Mouse (Mus musculus) hindbrain, embryonic 10.5 days (tissue): ENCODE results near the gene Fxyd1. TPM values are rescaled to one million over a fixed set of nuclear protein-coding genes. Genes with fewer than 3 reads are reported as not detected.

Source experiments
- DNase-seq: peaks from one replicate; pipeline ENCODE4 v3.0.0-alpha.2; 2017; ENCODE audit warnings: low spot score
- H3K27ac ChIP-seq: fragments of 300-500 bp; sonication (generic); 2 replicates; pipeline ENCODE4 v1.5.1; 2016; ENCODE audit warnings: mild to moderate bottlenecking, moderate library complexity
- H3K27me3 ChIP-seq: fragments of 300-500 bp; sonication (generic); 2 replicates; pipeline ENCODE4 v1.6.1; 2016; ENCODE audit warnings: mild to moderate bottlenecking; ENCODE audit not compliant: poor library complexity, insufficient read depth, severe bottlenecking
- H3K36me3 ChIP-seq: fragments of 300-500 bp; sonication (generic); 2 replicates; pipeline ENCODE4 v1.6.1; 2016; ENCODE audit warnings: mild to moderate bottlenecking, moderate library complexity
- H3K4me1 ChIP-seq: fragments of 300-500 bp; sonication (generic); replicated peaks from 2 replicates; pipeline ENCODE4 v1.6.1; 2016; ENCODE audit warnings: mild to moderate bottlenecking
- H3K4me3 ChIP-seq: fragments of 300-500 bp; sonication (generic); 2 replicates; pipeline ENCODE4 v1.5.1; 2016; ENCODE audit warnings: mild to moderate bottlenecking, moderate library complexity
- H3K9me3 ChIP-seq: fragments of 300-500 bp; sonication (generic); 2 replicates; pipeline ENCODE4 v1.6.1; 2016; ENCODE audit warnings: mild to moderate bottlenecking, moderate library complexity
- WGBS: fragments of 180-500 bp; shearing (Covaris S2); methylation state at CpG from one replicate; pipeline ENCODE4 v1.1.7; 2016; 5-methylcytosine and 5-hydroxymethylcytosine counted together
- polyA plus RNA-seq: library from polyadenylated mRNA; unstranded; fragments of >200 nt; fragmentation: Nextera tagmentation; extraction: Ambion mirVana; gene quantifications from 2 replicates; pipeline ENCODE4 v1.2.1, GENCODE M21; 2016

Fxyd1 gene
- polyA plus RNA-seq, 1 experiment from 2014 or later, result 14.0 TPM

GRCm38 (mm10) chr7:31074061-31074712, 17.2 kb upstream of the Fxyd1 start:
- Histone ChIP-seq H3K27me3 (no peaks in the 10 kb centered on the region), H3K36me3 (no peaks in the 10 kb centered on the region), H3K9me3 (no peaks in the 10 kb centered on the region), H3K27ac (peak overlapping the region; percentile 2; the same call in 1 of the 2 replicates), H3K4me1 (peaks cover 48% of the 10 kb centered on the region), H3K4me3 (no peak overlapping the region)
- no peak for DNase-seq
- WGBS, result 73% methylated on average over 7 of the region's 7 CpGs

DNA sequence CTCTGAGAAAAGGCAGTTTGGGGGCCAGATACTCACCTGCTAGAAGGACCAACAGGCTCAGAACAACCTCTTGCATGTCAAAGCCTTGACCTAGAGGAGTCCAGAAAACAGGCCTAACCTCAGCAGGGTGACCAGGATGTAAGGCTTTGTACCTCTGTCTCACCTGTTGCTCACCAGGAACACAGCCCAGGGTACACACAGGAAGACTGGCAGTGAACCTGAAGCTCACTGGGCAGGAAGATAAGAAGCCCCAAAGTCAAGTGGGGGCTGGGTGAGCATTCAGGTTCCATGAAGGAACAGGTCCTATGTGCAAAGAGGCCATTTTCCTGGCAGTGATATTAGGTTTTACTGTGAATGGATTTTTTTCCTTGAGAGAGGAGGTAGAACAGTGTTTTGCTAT, 16.5 kb upstream of the Fxyd1 start:
- no peaks in the 10 kb centered on the region for H3K27me3 ChIP-seq
- DNase-seq, result no peak
- peak overlapping the region; percentile 59; the same call in 1 of the 2 replicates for H3K27ac ChIP-seq
- peaks cover 48% of the 10 kb centered on the region for H3K4me1 ChIP-seq
- H3K4me3 ChIP-seq, result no peak overlapping the region
- H3K9me3 ChIP-seq, result no peaks in the 10 kb centered on the region
- H3K36me3 ChIP-seq, result no peaks in the 10 kb centered on the region

GRCm38 (mm10) chr7:31072326-31072725, 15.3 kb upstream of the Fxyd1 start:
- Histone ChIP-seq H3K9me3 (no peaks in the 10 kb centered on the region), H3K36me3 (no peaks in the 10 kb centered on the region), H3K27ac (peak overlapping the region; percentile 59; the same call in 1 of the 2 replicates), H3K4me3 (no peak overlapping the region), H3K27me3 (no peaks in the 10 kb centered on the region), H3K4me1 (peaks cover 41% of the 10 kb centered on the region)
- 56% methylated on average over 9 of the region's 9 CpGs for WGBS
- peak; percentile 37 for DNase-seq

- H3K4me3 ChIP-seq, result no peak overlapping the region
- no peaks in the 10 kb centered on the region for H3K27me3 ChIP-seq
- H3K27ac ChIP-seq, result peak overlapping the region; percentile 8; the same call in 1 of the 2 replicates
- no peaks in the 10 kb centered on the region for H3K36me3 ChIP-seq
- no peaks in the 10 kb centered on the region for H3K9me3 ChIP-seq
- H3K4me1 ChIP-seq, result peaks cover 35% of the 10 kb centered on the region
- no peak for DNase-seq
- WGBS, result 80% methylated on average over 6 of the region's 6 CpGs
Observed at GRCm38 (mm10) chr7:31070324-31070723, 13.3 kb upstream of the Fxyd1 start.

DNA sequence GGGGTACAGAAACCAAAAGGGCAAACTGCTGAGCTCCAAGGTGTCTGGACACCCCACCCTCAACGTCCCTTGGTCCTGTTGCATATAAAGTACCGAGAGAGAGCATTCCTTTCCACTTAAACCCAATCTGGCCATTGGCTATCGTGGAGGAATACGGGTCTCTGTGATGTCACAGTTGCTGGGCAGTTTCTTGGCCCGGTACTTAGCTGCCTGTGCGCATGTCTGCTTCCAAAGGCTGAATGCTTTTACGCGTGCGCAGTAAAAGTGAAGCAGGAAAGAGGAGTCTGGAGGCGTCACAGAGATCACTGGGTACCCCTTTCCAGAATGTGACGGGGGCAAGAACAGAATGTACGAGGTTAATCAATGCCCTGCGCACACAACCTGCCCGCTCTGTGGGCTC, 12.5 kb upstream of the Fxyd1 start:
- Histone ChIP-seq H3K4me3 (no peak overlapping the region), H3K4me1 (peaks cover 29% of the 10 kb centered on the region), H3K9me3 (no peaks in the 10 kb centered on the region), H3K27ac (no peak overlapping the region), H3K36me3 (no peaks in the 10 kb centered on the region), H3K27me3 (no peaks in the 10 kb centered on the region)
- no peak for DNase-seq
- WGBS, result 86% methylated on average over 14 of the region's 14 CpGs

- Histone ChIP-seq H3K4me1 (peaks cover 17% of the 10 kb centered on the region), H3K27me3 (no peaks in the 10 kb centered on the region), H3K4me3 (no peak overlapping the region), H3K36me3 (no peaks in the 10 kb centered on the region), H3K27ac (no peak overlapping the region), H3K9me3 (no peaks in the 10 kb centered on the region)
- DNase-seq, result no peak
- WGBS, result 55% methylated on average over 5 of the region's 5 CpGs
Observed at GRCm38 (mm10) chr7:31067836-31068235, 10.8 kb upstream of the Fxyd1 start.

GRCm38 (mm10) chr7:31063074-31063560, 6.1 kb upstream of the Fxyd1 start:
- 87% methylated on average over 12 of the region's 12 CpGs for WGBS
- H3K27me3 ChIP-seq, result no peaks in the 10 kb centered on the region
- peaks cover 24% of the 10 kb centered on the region for H3K4me1 ChIP-seq
- H3K9me3 ChIP-seq, result no peaks in the 10 kb centered on the region
- DNase-seq, result no peak
- H3K4me3 ChIP-seq, result no peak overlapping the region
- no peaks in the 10 kb centered on the region for H3K36me3 ChIP-seq
- no peak overlapping the region for H3K27ac ChIP-seq

DNA sequence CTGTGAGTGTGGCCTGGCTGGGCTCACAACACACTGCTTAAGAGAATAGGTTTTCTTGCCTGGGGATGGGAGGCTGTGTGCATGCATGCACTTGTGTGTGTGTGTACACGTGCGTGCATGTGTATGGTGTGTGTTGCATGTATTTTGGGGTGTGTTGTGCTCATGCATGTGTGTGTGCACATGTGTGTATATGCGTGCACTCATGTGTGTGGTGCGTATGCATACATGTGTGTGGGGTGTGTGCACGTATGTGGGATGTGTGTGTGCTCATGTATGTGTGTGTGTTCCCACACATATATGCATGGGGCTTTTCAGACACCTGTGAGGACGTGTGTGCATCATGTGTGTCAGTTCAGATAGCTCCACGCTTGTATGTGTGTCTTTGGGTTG, 3.6 kb upstream of the Fxyd1 start:
- Histone ChIP-seq H3K9me3 (no peaks in the 10 kb centered on the region), H3K4me1 (peaks cover 21% of the 10 kb centered on the region), H3K27ac (0 out of 2 replicates have a peak overlapping the region, but pooled peaks have one; percentile 26), H3K36me3 (no peaks in the 10 kb centered on the region), H3K27me3 (no peaks in the 10 kb centered on the region), H3K4me3 (peak overlapping the region; percentile 13; the same call in 1 of the 2 replicates)
- DNase-seq, result no peak
- WGBS, result 88% methylated on average over 7 of the region's 7 CpGs

GRCm38 (mm10) chr7:31059919-31060620, 3.1 kb upstream of the Fxyd1 start:
- H3K27ac ChIP-seq, result peak overlapping the region; percentile 88
- H3K4me1 ChIP-seq, result peaks cover 26% of the 10 kb centered on the region
- no peaks in the 10 kb centered on the region for H3K36me3 ChIP-seq
- DNase-seq, result no peak
- WGBS, result 56% methylated on average over 11 of the region's 11 CpGs
- 0 out of 2 replicates have a peak overlapping the region, but pooled peaks have one; percentile 13 for H3K4me3 ChIP-seq
- 0 out of 2 replicates have a peak, but pooled peaks cover under 1% of the 10 kb centered on the region for H3K27me3 ChIP-seq
- H3K9me3 ChIP-seq, result no peaks in the 10 kb centered on the region

- Histone ChIP-seq H3K4me3 (peak within 1 kb of the TSS; percentile 13; the same call in 1 of the 2 replicates), H3K27me3 (peaks cover 10% of the 10 kb centered on the region), H3K4me1 (peaks cover 36% of the 10 kb centered on the region), H3K9me3 (no peaks in the 10 kb centered on the region), H3K36me3 (no peaks in the 10 kb centered on the region), H3K27ac (peak within 1 kb of the TSS; percentile 88)
- DNase-seq, result peak; percentile 87
- 5% methylated on average over 2 of the region's 2 CpGs for WGBS
Observed at GRCm38 (mm10) chr7:31059108-31059507, 2.1 kb upstream of the Fxyd1 start, which contains the start of gene Lgi4. Gene Lgi4, plus strand, starts transcription at chr7:31059342.

- Histone ChIP-seq H3K27ac (no peak overlapping the region), H3K27me3 (peaks cover 19% of the 10 kb centered on the region), H3K9me3 (no peaks in the 10 kb centered on the region), H3K4me1 (peaks cover 44% of the 10 kb centered on the region), H3K4me3 (no peak overlapping the region), H3K36me3 (no peaks in the 10 kb centered on the region)
- DNase-seq, result no peak
- 86% methylated on average over 6 of the region's 6 CpGs for WGBS
Observed at GRCm38 (mm10) chr7:31058211-31058610, 1.2 kb upstream of the Fxyd1 start.

GRCm38 (mm10) chr7:31057730-31058129, 731 bp upstream of the Fxyd1 start:
- H3K4me1 ChIP-seq, result peaks cover 49% of the 10 kb centered on the region
- no peaks in the 10 kb centered on the region for H3K9me3 ChIP-seq
- H3K27me3 ChIP-seq, result peaks cover 24% of the 10 kb centered on the region
- no peak overlapping the region for H3K4me3 ChIP-seq
- DNase-seq, result no peak
- H3K27ac ChIP-seq, result no peak overlapping the region
- WGBS, result 63% methylated on average over 5 of the region's 5 CpGs
- H3K36me3 ChIP-seq, result no peaks in the 10 kb centered on the region

DNA sequence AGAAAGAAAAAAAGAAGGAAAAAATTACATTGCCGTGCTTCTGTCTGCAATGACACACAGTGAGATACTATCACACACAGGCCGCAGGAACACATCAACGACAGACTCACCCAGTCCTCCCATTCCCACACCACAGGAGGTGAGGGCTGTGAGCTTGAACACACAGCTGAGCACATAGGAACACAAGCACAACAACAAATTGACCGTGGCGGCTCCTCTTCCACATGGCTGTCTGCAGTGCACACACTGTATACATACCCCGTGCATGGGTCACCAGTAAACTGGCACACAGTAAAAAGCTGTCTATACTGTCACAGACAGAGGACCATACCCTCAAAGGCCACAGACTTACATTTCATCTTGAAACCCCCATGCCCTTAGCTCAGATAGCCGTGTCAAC, 551 bp downstream of the Fxyd1 start:
- H3K36me3 ChIP-seq, result no peaks in the 10 kb centered on the region
- H3K27me3 ChIP-seq, result peaks cover 36% of the 10 kb centered on the region
- WGBS, result 77% methylated on average over 7 of the region's 7 CpGs
- no peak for DNase-seq
- peaks cover 62% of the 10 kb centered on the region for H3K4me1 ChIP-seq
- H3K9me3 ChIP-seq, result no peaks in the 10 kb centered on the region
- no peak overlapping the region for H3K4me3 ChIP-seq
- H3K27ac ChIP-seq, result no peak overlapping the region; the same call in 1 of the 2 replicates
